Mouse (Mus musculus) effector memory CD4-positive, alpha-beta T cell, adult 5 months (primary cell): ENCODE measurements around the gene Inpp4b. TPM values are rescaled to one million over a fixed set of nuclear protein-coding genes. Genes with fewer than 3 reads are reported as not detected.

Source experiments
- polyA plus RNA-seq: library from polyadenylated mRNA; unstranded; fragments of 100-300 nt; shearing (Covaris generic); gene quantifications from one replicate; pipeline ENCODE4 v1.2.1, GENCODE M21; 2017

Inpp4b gene
- polyA plus RNA-seq = 338 TPM

DNA sequence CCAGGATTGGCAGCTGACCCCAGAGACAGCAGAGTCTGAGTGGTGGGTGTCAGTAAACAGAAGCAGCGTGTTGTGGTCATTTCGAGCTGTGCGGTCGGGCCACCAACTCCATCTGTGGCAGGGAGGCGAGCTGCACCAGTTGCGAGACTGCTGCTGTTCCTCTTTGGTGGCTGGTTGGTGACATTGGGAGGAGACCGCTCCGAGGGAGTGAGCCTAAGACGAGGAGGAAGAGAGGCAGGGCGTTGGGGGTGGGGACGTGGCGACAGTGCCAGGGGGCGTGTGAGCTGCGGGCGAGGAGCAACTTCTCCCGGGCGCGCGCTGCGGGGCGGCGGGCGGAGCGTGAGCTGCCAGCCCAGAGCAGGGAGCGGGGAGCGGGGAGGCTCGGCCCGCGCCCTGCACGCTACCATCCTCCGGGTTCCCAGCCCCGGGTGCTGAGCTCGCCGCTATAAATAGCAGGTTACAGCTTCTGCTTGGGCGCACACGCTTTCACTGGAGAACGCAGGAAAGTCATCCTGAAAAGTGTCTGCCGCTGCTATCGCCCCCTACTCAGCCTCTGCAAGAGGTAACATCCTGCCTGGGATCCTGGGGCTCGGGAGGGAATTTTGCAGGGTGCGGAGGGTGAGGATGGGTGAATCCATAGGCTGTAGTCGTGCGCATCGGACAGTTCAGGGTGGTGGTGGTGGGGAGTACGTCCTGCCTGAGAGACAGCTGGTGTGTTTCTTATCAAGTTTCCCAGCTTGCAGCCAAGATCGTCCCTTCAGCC, at the start of gene Inpp4b:
Gene Inpp4b (plus strand): TSS at position 321 of the 763 bp plus-strand sequence.

